Mouse (Mus musculus): ENCODE results near the gene Mpdu1.
"Not testable (repeated sequence)": the region's sequence is repeated elsewhere in the genome, so short reads cannot be mapped to it uniquely, and the experiment has no call there.

The Mpdu1 gene

GRCm38 (mm10) chr11:69665457-69665960 is 3.1 kb upstream of the Mpdu1 start:
- no peak for DNase-seq (ENCODE audit: low read depth, low spot score)

DNA sequence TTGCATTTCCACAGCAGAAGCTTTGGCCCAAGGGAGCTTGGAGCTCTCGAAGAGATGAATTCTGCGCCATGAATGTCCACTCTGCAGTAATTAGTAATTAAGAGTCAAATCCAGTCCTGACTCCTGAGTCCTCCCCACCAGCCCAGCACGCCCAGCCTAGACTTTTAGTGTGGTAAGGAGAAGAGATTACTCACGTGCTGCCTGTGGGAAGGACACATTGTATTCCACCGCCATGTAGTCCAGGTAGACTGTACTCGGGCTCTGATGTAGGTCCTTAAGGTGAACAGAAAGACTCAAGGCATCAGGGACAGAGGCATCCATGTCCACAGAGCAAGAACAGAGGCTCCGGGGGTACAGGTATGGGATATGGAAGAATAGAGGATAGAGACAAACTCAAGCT is 2.4 kb upstream of the Mpdu1 start:
- no peak for DNase-seq (ENCODE audit: low read depth, low spot score)

DNA sequence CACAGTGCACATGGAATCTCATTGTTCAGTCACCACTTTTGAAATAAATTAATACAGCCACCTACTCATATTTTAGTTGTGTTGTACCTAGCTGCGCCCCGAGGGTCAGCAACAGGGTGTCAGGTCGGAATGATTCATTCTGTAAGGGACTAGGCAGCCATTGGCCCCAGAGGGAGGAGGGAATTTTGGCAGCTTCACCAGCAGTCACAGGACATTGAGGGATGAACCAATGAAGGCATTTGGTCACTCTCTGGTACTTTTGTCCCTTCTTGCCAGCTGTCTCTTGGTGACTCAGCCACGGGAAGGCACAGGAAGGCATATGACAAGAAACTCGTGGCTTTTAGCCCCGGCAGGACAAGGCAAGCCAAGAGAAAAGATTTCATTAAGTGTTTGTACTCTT is 1.4 kb upstream of the Mpdu1 start:
- no peak for DNase-seq (ENCODE audit: low read depth, low spot score)

DNA sequence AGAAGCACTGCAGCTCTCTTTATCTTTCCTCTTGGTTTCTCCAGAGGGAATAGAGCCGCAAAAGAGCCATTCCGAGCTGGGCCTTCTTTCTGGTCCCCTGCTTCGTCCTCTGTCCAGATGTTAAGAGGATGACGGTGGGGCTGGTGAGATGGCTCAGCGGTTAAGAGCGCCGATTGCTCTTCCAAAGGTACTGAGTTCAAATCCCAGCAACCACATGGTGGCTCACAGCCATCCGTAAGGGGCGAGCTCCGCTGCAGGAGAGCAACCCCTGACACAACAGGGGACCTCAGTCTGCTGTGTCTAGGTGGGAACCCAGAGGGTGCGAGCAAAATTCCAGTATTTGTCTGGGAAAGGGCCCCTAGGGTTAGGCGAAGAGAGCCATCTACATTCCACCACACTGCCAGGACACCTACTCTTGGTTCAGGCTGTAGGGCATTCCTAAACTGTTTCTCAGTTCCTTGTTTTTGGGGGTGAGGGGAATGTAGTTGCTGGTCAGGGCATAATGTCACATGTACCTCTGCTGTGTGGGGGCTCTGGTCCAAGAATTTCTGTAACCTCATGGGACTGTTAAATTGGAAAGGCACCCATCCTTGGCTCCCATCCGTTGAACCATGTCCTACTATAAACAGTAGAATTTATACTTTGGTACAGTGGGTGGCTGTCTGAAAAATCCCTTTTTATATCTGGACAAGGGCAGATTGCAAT is 677 bp upstream of the Mpdu1 start:
- no peak for DNase-seq (ENCODE audit: low read depth, low spot score)

DNA sequence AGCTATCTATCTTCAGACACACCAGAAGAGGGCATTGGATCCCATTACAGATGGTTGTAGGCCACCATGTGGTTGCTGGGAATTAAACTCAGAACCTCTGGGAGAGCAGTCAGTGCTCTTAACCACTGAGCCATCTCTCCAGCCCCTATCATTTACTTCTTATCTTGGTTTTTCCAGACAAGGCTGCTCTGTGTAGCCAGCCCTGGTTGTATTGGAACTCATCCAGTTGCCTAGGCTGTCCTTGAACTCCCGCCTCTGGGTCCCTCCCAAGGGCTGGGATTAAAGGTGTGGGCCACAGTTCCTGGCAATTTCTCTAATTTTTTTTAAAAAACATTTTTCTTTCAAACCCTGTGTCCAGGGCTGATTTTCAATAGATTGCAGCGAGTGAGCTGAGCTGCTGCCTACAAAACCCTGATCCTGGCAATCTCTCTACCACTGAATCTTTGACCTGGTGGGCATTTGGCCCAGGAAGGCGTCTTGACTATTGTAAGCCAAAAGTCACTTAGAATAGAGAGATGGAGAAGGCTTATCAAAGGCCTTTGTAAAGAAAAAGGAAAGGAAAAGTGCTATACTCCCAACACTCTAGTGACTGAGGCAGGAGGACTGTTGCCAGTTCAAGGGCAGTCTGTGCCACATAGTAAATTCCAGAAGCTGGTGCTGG is 1.1 kb downstream of the Mpdu1 start:
- no peak for DNase-seq (ENCODE audit: low read depth, low spot score)

GRCm38 (mm10) chr11:69657462-69657881 is 5.0 kb downstream of the Mpdu1 start:
- DNase-seq (ENCODE audit: low read depth, low spot score): no peak

- no peak for DNase-seq (ENCODE audit: low read depth, low spot score)
Observed at GRCm38 (mm10) chr11:69656617-69657461, 5.6 kb downstream of the Mpdu1 start.

DNA sequence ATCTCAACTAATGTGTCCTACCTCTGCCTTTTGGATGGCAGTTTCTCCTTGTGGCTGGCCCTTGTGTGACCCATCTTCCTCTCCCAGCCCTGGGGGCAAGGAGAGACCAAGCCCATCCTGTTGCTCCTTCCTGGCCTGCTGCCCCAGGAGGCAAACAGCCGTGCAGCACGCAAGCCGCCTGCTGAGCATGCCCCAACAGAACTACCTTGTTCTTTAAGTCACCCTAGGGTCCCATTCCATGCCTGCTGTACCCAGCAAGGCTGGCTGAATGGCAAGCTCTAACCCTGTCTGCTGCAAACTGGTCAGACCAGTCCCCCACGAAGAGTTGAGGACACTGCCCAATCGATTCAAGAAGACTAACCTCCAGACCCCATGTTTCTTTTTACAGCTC is 6.4 kb downstream of the Mpdu1 start:
- DNase-seq (ENCODE audit: low read depth, low spot score): no peak

GRCm38 (mm10) chr11:69655264-69656064 is 7.0 kb downstream of the Mpdu1 start, which contains the start of gene Sox15:
TSS of gene Sox15 (plus strand) at chr11:69655314.
- no peak for DNase-seq (ENCODE audit: low read depth, low spot score)

DNA sequence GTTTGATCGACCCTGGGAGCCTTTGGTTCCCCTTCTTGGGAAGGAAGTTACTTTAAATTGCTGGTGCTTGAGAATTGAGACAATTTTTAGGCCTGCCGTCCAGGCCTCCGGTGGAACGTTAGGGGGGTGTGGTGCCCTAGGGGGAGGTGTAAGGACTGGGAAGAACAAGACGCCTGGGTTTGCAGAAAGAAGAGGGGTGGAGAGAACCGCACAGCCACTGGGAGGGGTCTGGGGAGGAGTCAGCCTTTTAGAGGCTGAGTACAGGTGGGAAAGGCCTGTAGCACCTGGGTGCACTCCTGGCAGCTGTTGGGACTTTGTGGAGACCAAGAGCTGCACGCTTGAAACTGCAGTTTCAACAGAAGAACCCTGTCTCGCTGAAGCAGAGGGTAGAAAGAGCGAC is 7.7 kb downstream of the Mpdu1 start:
- DNase-seq (ENCODE audit: low read depth, low spot score): no peak

GRCm38 (mm10) chr11:69653399-69653798 is 9.0 kb downstream of the Mpdu1 start:
- no peak for DNase-seq (ENCODE audit: low read depth, low spot score)

- no peak for DNase-seq (ENCODE audit: low read depth, low spot score)
Observed at GRCm38 (mm10) chr11:69645860-69646259, 16.6 kb downstream of the Mpdu1 start.

- DNase-seq (ENCODE audit: low read depth, low spot score): no peak
Observed at GRCm38 (mm10) chr11:69635471-69635870, 27.0 kb downstream of the Mpdu1 start.

DNA sequence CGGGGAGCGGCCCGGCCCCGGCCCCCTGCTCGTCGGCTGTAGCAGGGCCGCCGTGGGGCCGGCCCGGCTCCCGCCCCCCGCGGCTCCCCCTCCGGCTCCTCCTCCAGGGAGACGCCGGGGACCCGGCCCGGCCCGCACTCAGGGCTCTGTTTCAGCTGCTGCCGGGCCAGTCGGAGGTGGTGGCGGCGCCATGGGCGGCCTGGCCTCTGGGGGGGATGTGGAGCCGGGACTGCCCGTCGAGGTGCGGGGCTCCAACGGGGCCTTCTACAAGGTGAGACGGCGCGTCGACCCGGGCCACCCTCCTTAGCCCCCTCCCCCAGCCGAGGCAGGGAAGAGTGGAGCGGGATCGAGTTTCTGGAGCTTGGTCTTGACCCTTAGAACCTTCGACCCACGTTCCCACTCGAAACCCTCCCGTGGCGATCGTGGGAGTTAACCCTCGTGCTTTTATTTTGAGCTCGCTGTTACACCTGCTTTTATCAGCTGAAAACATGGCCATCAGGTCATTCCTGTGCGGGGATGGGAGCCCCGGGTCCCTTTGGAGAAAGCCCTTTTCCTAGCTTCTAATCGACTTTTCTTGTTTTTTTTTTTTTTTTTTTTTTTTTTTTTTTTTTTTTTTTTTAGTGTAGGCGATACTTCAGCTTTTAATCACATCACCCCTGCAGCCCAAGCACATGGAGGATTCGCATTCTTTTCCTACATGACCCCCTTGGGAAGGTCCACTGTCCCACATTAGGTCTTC is 29.1 kb downstream of the Mpdu1 start:
- DNase-seq (ENCODE audit: low read depth, low spot score): no peak

- DNase-seq (ENCODE audit: low read depth, low spot score): peak; percentile 100
Observed at GRCm38 (mm10) chr11:69632284-69633089, 30.0 kb downstream of the Mpdu1 start, which contains the start of gene Fxr2. TSS of gene Fxr2 (plus strand) at chr11:69632990.

DNA sequence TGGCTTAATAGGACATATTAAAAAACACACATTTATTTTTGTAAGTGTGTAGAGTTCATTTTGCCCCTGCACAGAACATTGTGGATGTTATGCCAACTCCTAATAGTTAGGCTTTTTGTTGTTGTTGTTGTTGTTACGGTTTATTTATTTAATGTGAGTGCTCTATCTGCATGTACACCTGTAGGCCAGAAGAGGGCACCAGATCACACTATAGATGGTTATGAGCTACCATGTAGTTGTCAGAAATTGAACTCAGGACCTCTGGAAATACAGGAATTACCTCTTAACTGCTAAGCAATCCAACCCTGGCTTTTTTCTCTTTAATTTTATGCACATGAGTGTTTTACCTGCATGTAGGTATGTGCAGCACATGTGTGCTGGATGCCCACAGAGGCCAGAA is 32.6 kb downstream of the Mpdu1 start:
- DNase-seq (ENCODE audit: low read depth, low spot score): no peak

DNA sequence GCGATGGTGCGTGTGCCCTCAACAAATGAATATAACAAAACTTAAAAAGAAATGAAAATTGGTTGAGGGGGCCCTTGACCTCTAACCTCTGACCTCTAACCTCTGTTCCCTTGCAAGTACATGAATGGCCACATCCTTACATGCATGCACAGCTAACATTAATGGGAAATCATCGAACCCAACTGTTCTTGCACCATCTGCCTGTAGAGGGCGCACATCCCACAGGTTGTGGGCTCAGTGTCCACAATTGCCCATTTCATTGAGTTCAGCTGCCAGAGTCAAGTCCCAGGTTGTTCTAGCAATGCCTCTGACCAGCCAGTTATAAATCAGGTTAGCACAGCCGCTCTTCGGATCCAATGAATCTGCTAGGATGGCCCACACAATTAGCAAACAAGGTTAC is 34.2 kb downstream of the Mpdu1 start:
- DNase-seq (ENCODE audit: low read depth, low spot score): no peak

- not testable (repeated sequence) for DNase-seq (ENCODE audit: low read depth, low spot score)
Observed at GRCm38 (mm10) chr11:69624339-69624738, 38.1 kb downstream of the Mpdu1 start.

DNA sequence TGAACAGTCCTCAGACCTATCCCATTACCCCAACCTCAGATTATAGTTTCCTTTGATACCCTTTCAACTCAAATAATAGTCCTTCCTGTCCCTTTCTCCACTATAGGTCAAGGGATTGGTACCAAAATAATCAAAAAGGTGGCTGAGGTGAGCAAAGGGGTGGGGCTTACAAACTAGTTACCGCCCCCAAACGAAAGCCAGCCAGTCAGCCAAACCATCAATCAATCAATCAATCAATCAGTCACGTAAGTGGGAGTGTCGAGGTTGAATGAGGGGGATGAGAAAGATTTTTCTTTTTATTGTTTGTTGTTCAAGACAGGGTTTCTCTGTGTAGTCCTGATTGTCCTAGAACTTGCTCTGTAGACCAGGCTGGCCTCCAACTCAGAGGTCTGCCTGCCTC is 39.4 kb downstream of the Mpdu1 start:
- no peak for DNase-seq (ENCODE audit: low read depth, low spot score)

GRCm38 (mm10) chr11:69622406-69622805 is 40.0 kb downstream of the Mpdu1 start:
- no peak for DNase-seq (ENCODE audit: low read depth, low spot score)
